Mouse (Mus musculus): ENCODE results near the gene Amtn. TPM values are rescaled to one million over a fixed set of nuclear protein-coding genes. Genes with fewer than 3 reads are reported as not detected.
"Not testable (repeated sequence)": the region's sequence is repeated elsewhere in the genome, so short reads cannot be mapped to it uniquely, and the experiment has no call there.

Gene Amtn
- not detected in 2 replicates for total RNA-seq (2014; fragmentation: Nextera tagmentation)
- total RNA-seq (2017), result not detected in 2 replicates

DNA sequence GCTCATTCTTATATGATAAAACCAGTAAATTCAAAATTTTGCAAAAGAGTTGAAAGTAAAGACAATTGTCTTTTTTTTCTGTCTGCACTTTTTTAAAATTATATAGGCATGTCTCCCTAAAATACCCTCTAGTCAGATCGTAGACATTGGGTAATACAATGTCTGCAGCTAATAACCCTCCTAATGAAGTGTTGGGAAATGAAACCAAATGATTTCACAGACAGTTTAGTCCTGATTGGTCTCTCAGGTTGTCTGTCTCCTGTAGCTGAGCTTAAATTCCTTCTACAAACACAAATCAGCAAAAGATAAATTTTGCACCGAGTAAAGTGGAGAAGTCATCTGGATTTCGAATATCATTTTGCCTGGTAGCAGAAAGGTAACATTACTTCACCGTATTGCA, at the start of gene Amtn:
Amtn (plus strand) TSS at position 301 of the 400 bp plus-strand sequence.
- no peak for ATAC-seq (replicated peaks; ENCODE audit: poor library complexity, severe bottlenecking)

DNA sequence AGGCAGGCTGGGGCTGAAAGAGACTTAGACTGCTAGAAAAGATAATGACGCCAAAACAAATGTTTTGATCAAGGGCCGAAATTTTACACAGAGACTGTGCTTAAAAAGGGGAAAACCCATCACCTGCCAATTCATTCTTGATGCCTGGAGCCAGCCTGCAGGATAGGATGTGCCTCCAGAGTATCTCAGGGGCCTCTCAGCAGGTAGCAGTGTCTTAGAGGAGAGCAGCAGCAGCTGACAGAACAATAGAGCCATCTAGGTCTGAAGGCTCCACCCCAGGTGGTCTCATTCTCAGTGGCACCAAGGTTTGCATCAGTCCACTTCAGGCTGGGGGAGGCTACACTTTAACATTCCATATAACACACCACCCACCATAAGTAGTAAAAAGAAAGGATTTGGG, 27.4 kb upstream of the Amtn start:
- not testable (repeated sequence) for ATAC-seq (replicated peaks; ENCODE audit: poor library complexity, severe bottlenecking)

DNA sequence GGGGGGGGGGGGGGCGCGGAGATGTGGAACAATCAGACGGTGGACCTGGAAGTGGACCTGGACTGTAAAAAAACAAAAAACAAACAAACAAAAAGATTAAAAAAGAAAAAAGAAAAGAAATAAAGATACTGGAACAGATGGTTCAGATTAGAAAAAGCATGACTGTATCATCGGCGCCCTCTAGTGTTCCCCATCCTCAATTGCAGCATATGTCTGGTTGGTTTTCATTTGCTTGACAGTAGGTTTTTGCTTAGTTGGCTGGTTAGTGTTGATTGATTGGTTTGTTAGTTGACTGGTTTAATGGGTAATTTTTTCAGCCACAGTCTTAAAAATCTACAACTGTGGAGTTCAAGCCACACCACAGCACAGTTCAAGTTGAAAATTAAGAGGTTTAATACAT, 11.1 kb upstream of the Amtn start:
- ATAC-seq (replicated peaks; ENCODE audit: poor library complexity, severe bottlenecking), result peak; percentile 65

DNA sequence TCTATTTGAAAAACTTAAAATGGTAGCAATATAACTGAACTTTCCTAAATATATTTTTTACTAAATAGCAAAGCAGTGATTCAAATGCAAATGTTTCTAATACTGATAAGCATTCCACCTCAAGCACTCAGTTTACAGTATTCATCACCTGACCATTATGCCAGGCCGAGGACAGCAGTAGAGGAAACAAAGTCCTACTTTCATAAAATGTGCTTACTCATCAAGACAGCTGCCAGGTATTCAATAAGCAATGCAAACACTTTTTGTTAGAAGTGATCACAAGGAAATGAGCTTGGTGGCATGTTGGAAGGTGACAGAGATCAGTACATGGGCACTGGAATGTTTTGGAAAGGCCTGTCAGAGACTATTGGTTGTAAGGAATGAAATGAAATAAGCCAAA, 9.0 kb upstream of the Amtn start:
- ATAC-seq (replicated peaks; ENCODE audit: poor library complexity, severe bottlenecking), result no peak

DNA sequence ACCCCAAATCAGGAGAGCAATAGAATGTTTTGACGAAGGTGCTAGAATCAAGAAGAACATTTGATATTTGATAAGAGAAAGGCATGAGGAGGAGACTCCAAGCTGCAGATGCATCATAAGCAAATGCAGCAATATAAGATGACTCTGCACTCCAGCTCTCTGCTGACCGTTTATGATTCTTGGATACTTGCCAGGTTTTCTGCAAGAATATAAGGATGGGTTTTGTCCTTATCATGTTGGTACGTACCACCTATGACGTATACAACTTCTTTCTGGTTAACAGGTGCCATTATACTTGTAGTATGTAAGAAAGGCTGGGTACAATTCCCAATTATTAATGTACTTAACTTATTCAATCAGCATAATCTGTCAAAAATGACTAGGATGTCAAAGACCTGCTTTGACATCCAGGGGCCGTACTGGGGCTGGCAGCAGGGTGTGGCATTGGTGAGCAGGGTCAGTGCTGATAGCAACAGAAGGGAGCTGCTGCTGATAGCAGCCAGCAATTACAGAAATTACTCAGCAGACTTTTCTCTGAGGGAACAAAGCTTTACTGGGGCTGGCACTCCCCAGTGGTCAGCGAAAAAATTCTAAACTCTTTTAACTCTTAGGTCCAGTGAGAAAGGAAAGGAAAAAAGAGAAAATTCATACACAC, 5.2 kb upstream of the Amtn start:
- ATAC-seq (replicated peaks; ENCODE audit: poor library complexity, severe bottlenecking), result no peak

DNA sequence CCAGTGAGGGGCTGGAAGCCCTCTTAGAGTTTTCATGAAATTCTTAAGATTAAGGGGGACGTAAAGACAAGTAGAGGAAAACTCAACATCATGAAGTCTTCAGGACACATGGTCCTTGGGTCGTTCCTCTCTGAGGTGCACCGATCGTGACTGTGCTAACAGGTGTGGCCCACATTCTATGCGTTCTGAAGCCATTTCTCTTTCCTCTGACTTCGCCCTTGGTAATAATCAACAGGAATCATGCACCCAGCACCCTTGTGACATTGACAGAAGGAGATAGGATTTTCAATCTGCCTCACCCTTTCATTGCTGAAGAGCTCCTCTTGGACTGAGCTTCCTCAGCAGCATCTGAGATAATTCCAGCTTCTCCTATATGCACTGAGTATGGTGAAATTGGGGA, 3.3 kb upstream of the Amtn start:
- ATAC-seq (replicated peaks; ENCODE audit: poor library complexity, severe bottlenecking), result no peak

DNA sequence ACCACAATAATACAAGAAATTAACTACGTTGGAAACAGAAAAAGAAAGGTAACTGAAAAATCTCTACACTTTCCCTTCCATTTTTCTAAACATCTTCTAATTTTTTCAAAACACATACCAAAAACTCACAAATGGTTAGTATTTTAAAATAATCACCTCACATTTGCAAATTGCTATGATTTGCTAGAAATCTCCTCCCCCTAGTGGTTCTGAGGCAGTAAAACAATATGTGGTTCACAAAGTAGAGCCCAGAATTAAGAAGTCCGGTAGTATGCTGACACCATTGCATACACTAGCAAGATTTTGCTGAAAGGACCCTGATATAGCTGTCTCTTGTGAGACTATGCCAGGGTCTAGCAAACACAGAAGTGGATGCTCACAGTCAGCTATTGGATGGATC, 16.1 kb downstream of the Amtn start:
- not testable (repeated sequence) for ATAC-seq (replicated peaks; ENCODE audit: poor library complexity, severe bottlenecking)

DNA sequence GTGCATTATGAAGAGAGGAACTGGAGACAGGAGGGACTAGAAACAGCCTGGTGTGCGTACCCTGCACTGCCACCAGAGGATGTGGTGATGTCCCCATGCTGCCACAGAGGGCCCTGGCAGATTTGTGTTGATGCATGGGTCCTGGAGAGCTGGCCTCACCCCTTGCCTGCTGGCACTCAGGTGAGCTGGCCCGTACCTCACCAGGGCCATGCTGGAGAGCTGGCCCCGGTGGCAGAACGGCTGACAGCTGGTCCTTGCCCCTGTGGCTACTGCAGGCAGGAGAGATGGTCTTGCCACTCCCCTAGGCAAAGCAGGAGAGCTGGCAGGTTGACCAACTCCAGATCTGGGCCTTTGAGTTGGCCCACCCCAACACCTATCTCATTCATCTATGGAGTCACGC, 22.7 kb downstream of the Amtn start:
- ATAC-seq (replicated peaks; ENCODE audit: poor library complexity, severe bottlenecking), result no peak

DNA sequence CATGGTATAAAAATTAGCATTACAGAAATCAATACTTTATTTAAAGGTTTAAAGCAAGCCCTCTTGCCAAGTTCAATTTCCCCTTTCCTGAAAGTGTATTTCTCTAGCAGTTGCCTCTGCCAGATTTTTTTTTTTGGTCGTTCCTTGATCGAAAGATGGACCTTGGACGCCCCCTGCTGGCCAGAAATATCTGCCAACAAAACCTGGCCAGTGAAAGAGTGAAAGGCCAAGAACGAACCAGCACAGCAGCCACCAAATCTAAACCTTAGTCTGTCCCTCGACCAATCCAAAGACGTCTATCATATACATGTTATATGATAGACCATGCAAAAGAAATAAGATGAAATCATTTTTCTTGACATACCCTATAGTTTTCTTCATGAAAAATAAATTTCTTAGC, 23.9 kb downstream of the Amtn start:
- peak; percentile 87 for ATAC-seq (replicated peaks; ENCODE audit: poor library complexity, severe bottlenecking)

DNA sequence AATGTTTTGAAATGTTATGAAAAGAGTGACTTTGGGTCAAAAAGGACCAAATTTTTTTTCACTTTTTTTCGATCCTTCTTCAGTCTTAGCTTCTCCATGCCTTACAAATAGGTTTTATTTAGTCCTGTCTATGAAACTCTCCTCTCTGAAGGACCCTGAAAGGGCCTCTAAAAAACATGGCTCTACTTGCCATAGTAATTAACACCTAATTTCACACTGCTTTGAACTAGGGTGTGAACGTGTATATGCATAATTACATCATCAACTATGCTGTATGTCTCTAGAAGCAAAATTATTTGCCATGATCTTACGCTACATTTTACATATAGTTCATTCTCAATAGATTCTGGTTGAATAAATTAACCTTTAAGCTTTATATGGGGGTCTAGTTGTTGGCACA, 25.6 kb downstream of the Amtn start:
- ATAC-seq (replicated peaks; ENCODE audit: poor library complexity, severe bottlenecking), result no peak

DNA sequence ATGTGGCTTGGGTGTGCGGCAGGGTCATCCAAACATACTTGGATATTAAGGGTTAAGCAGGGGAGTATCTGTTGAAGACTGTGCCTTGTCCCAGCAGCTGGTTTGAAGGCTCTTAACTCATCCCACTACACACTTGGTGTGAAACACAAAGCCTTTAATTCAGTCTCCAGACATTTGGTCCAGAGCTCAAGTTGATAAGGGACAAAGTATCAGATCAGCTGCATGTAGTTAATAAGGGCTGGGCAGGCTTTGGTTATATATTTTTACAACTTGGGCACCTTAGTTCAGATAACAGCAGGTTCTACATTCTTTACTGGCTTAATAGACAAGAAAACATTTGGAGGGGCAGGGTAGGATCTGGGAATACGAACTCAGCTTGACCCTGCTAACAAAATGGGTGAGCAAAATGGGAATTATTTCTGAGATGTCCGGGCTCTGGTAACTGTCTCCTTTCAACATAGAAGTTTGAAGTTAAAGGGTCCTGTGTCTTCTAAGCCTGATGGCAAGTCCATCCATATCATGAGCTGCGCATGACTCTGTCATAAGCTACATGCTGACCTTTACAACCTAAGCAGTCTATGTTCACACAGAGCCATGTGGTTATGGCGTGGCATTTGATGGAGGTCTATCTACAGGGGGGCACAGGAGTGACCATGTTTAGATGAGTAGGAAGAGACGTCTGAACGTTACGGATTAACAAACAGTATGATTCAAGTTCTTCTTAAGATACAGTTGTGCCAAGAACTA, 44.6 kb downstream of the Amtn start:
- ATAC-seq (replicated peaks; ENCODE audit: poor library complexity, severe bottlenecking), result no peak

DNA sequence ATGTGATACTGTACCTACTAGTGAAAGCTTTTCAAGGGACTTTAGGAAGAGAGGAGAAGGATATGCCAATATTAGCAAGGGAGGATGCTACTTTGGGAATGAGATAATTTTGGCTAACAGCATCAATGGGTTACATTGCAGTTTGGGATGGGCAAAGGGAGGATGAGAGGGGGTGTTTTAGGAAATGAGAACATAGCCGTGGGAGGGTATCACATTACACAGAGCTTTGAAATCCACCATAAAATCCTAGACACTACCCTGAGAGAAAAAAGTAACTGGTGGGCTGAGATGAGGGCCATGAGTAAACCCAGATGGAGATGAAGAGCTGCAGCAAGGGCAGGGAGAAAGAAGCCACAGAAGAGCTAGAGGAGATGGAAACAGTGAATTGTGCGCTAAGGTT, 49.0 kb downstream of the Amtn start:
- ATAC-seq (replicated peaks; ENCODE audit: poor library complexity, severe bottlenecking), result not testable (repeated sequence)

DNA sequence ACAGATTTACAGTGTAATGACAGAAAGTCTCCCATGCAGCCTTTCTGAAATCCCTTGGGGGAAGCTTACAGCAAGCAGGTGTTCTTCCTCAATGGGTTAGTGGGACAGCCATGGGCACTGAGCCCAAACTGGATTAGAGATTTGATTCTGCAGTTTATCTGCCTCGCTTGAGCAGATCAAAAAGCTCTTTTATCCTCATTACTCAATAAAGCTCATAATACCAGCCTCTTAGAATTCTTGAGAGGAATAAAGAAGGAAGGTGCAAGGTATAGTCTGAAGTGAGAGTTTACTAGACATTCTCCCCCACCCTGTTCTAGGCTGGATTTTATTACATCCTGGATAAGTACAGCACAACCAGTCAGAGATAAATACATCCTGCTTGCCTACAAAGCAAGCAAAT, 50.8 kb downstream of the Amtn start:
- ATAC-seq (replicated peaks; ENCODE audit: poor library complexity, severe bottlenecking), result no peak

Other genes with a start within 250 kb of the Amtn start
- not detected in 2 replicates for gene Gm11115, start 222.0 kb upstream of the Amtn start, total RNA-seq (2014; fragmentation: Nextera tagmentation)
- gene Gm11115, start 222.0 kb upstream of the Amtn start, total RNA-seq (2017), result not detected in 2 replicates
- not detected in 2 replicates for gene Gm7714, start 107.2 kb upstream of the Amtn start, total RNA-seq (2014; fragmentation: Nextera tagmentation)
- not detected in 2 replicates for gene Gm7714, start 107.2 kb upstream of the Amtn start, total RNA-seq (2017)
- not detected in 2 replicates for gene Prol1, start 58.8 kb upstream of the Amtn start, total RNA-seq (2014; fragmentation: Nextera tagmentation)
- not detected in 2 replicates for gene Prol1, start 58.8 kb upstream of the Amtn start, total RNA-seq (2017)
- gene Ambn, start 79.9 kb downstream of the Amtn start, total RNA-seq (2014; fragmentation: Nextera tagmentation), result not detected in 2 replicates
- gene Ambn, start 79.9 kb downstream of the Amtn start, total RNA-seq (2017), result not detected in 2 replicates
- not detected in 2 replicates for gene Enam, start 111.9 kb downstream of the Amtn start, total RNA-seq (2014; fragmentation: Nextera tagmentation)
- gene Enam, start 111.9 kb downstream of the Amtn start, total RNA-seq (2017), result not detected in 2 replicates
- gene Jchain, start 151.8 kb downstream of the Amtn start, total RNA-seq (2014; fragmentation: Nextera tagmentation), result 1.8 TPM in 1 of 2 replicates, not detected in the other
- gene Jchain, start 151.8 kb downstream of the Amtn start, total RNA-seq (2017), result 0.43 and 1.5 TPM in 2 replicates
- 65.6 and 68.8 TPM in 2 replicates for gene Utp3, start 178.4 kb downstream of the Amtn start, total RNA-seq (2014; fragmentation: Nextera tagmentation)
- gene Utp3, start 178.4 kb downstream of the Amtn start, total RNA-seq (2017), result 57.5 and 59.9 TPM in 2 replicates
- gene Rufy3, start 188.9 kb downstream of the Amtn start, total RNA-seq (2014; fragmentation: Nextera tagmentation), result 7.4 and 12.7 TPM in 2 replicates
- 12.7 and 15.3 TPM in 2 replicates for gene Rufy3, start 188.9 kb downstream of the Amtn start, total RNA-seq (2017)